Mouse (Mus musculus): ENCODE data around the gene Gm28042.

DNA sequence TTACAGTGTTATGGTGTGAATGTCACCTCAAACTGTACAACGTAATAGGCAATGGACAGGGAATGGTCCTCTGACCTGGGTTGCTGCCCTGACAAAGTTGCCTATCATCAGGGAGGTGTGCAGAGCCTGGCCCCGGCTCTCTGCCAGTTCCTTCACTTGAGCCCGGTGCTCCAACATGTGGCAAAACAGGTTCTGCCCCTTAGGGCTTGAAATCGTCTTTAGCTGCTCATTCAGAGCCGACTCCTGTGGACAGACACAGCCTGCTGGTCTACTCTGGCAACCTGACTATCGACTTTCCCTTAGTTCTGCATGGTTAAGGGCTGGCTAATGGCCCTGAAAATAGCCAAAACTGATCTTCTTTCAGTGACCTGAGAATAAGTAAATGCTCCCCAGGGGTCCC, 32.9 kb downstream of the Gm28042 start:
- TF ChIP-seq CTCF (IDR thresholded peaks at IDR 0.05; ENCODE audit: extremely low read depth, insufficient read depth, low read length) (no peak), POLR2A (IDR thresholded peaks at IDR 0.05; ENCODE audit: extremely low read depth, insufficient read depth, low read length) (no peak)
